ENCODE assay signal across 8 mouse cellular contexts in genomic region chr1:21166287-21166733, GRCm38 (mm10). TPM values are rescaled to one million over a fixed set of nuclear protein-coding genes. Genes with fewer than 3 reads are reported as not detected.
DNase-seq lines count a peak whose midpoint lies in the region; ATAC-seq and TF ChIP-seq lines count a peak whose summit lies in the region.

No protein-coding gene starts in this region.

- H3K9me3 ChIP-seq in intestine, embryonic 14.5 days (ENCODE audit: control insufficient read depth, low read length): no peaks in the 10 kb centered on the region
- no peaks in the 10 kb centered on the region for H3K9me3 ChIP-seq in midbrain, embryonic 10.5 days (replicated peaks)

- no peaks in the 10 kb centered on the region for H3K36me3 ChIP-seq in intestine, embryonic 14.5 days (ENCODE audit: control insufficient read depth, insufficient read depth, low read length)
- H3K36me3 ChIP-seq in midbrain, embryonic 10.5 days: no peaks in the 10 kb centered on the region

- no peak overlapping the region for H3K27ac ChIP-seq in cortical plate, adult 2 months (ENCODE audit: insufficient read depth, low read length)
- no peak overlapping the region for H3K27ac ChIP-seq in intestine, embryonic 14.5 days (ENCODE audit: low read depth)
- H3K27ac ChIP-seq in midbrain, embryonic 10.5 days (replicated peaks): peak overlapping the region; percentile 71

- peak; percentile 75 for ATAC-seq in activated CD4-positive, CD25-positive, alpha-beta regulatory T cell, adult 4 months
- peak; percentile 94 for ATAC-seq in intestine, embryonic 14.5 days (replicated peaks; ENCODE audit: low FRiP score, low TSS enrichment, low read depth)
- no peak for ATAC-seq in erythroid progenitor cell, adult 5-6 weeks (replicated peaks; ENCODE audit: low FRiP score, poor library complexity, severe bottlenecking)

- peak; percentile 80 for TF ChIP-seq CTCF in cortical plate, adult 2 months (IDR thresholded peaks at IDR 0.05; ENCODE audit: extremely low read depth, insufficient read depth, low read length)

- peak overlapping the region; percentile 64 for H3K4me2 ChIP-seq in intestine, embryonic 14.5 days (ENCODE audit: low read length)

- H3K27me3 ChIP-seq in intestine, embryonic 14.5 days (replicated peaks; ENCODE audit: control insufficient read depth, insufficient read depth, low read length): 0 out of 2 replicates have a peak, but pooled peaks cover 3% of the 10 kb centered on the region
- 0 out of 2 replicates have a peak, but pooled peaks cover 8% of the 10 kb centered on the region for H3K27me3 ChIP-seq in midbrain, embryonic 10.5 days (ENCODE audit: low read depth, poor library complexity, severe bottlenecking)

- TF ChIP-seq POLR2A in cortical plate, adult 2 months (IDR thresholded peaks at IDR 0.05; ENCODE audit: extremely low read depth, insufficient read depth, low read length): peak; percentile 54

- under 1% methylated on average over 15 of the region's 15 CpGs for WGBS in intestine, embryonic 14.5 days
- WGBS in midbrain, embryonic 10.5 days: 0% methylated on average over 15 of the region's 15 CpGs

- peak overlapping the region; percentile 31 for H3K4me3 ChIP-seq in cortical plate, adult 2 months (ENCODE audit: insufficient read depth, low read length)
- peak overlapping the region; percentile 30 for H3K4me3 ChIP-seq in intestine, embryonic 14.5 days (ENCODE audit: low read depth, low read length)
- H3K4me3 ChIP-seq in midbrain, embryonic 10.5 days: peak overlapping the region; percentile 59

- intact Hi-C loops in left cerebral cortex, postnatal 14 days (cut with DNase I): loop anchor here (2.0 kb wide), 2 partner anchors 52 to 178 kb away; partner anchors contain the start of gene Tmem14a

- peak overlapping the region; percentile 27; the same call in 1 of the 2 replicates for H3K9ac ChIP-seq in intestine, embryonic 14.5 days (ENCODE audit: low read length)

- peak; percentile 76 for DNase-seq in gastrocnemius, postnatal 25 days
- DNase-seq in intestine, embryonic 14.5 days (ENCODE audit: low spot score): peak; percentile 94
- DNase-seq in left cerebral cortex, postnatal 14 days (ENCODE audit: low spot score in 2 of 2): peak; percentile 85
- DNase-seq in midbrain, embryonic 10.5 days (ENCODE audit: low spot score): peak; percentile 89
- peak; percentile 88 for DNase-seq in right cerebral cortex, postnatal 4 days

- H3K4me1 ChIP-seq in cortical plate, adult 2 months (ENCODE audit: control insufficient read depth, insufficient read depth, low read length): no peaks in the 10 kb centered on the region
- H3K4me1 ChIP-seq in intestine, embryonic 14.5 days (replicated peaks; ENCODE audit: control insufficient read depth, insufficient read depth, low read length): no peaks in the 10 kb centered on the region
- H3K4me1 ChIP-seq in midbrain, embryonic 10.5 days: peaks cover 14% of the 10 kb centered on the region

RNA-seq across cellular contexts. Expression of gene Tmem14a, which starts 52.1 kb away (rescaled TPM):
- polyA plus RNA-seq in activated CD4-positive, CD25-positive, alpha-beta regulatory T cell, adult 4 months (2017; shearing (Covaris generic)): 1 to 10 TPM; 2.2 to 3.7 TPM
- 69.6 and 70.2 TPM in 2 replicates for polyA plus RNA-seq in cortical plate, adult 2 months (2012; rRNA removed)
- total RNA-seq in gastrocnemius, postnatal 25 days (2021): 1 to 10 TPM in 1 of 2 experiments, under 1 TPM in 1; 0.79 to 1.3 TPM
- 10.7 and 12.6 TPM in 2 replicates for polyA plus RNA-seq in intestine, embryonic 14.5 days (2014; fragmentation: Nextera tagmentation; extraction: Ambion mirVana)
- total RNA-seq in left cerebral cortex, postnatal 14 days (2021): 10 to 100 TPM; 28.7 to 35.8 TPM
- polyA plus RNA-seq in midbrain, embryonic 10.5 days (2016; fragmentation: Nextera tagmentation; extraction: Ambion mirVana): 10.2 and 12.5 TPM in 2 replicates
- not detected in 2 replicates for total RNA-seq in erythroid progenitor cell, adult 5-6 weeks (2015; ENCODE audit: low replicate concordance)
- not detected in 2 replicates for total RNA-seq in erythroid progenitor cell, adult 5-6 weeks (2017; ENCODE audit: low replicate concordance)
